Mouse (Mus musculus) testis, adult 2 months (tissue): ENCODE data around the gene Mad1l1.

Experiments
- CTCF ChIP-seq: fragments of 200-500 bp; IDR thresholded peaks from 2 replicates; pipeline ENCODE4 v1.5.1; 2012; ENCODE audit warnings: low read depth, mild to moderate bottlenecking, inconsistent platforms, low read length, moderate library complexity; ENCODE audit not compliant: control insufficient read depth, insufficient read depth, insufficient replicate concordance
- POLR2A ChIP-seq: fragments of 200-500 bp; IDR thresholded peaks from 2 replicates; pipeline ENCODE4 v1.6.1; 2012; ENCODE audit warnings: low read depth, mild to moderate bottlenecking, inconsistent platforms, low read length, moderate library complexity; ENCODE audit not compliant: control insufficient read depth

DNA sequence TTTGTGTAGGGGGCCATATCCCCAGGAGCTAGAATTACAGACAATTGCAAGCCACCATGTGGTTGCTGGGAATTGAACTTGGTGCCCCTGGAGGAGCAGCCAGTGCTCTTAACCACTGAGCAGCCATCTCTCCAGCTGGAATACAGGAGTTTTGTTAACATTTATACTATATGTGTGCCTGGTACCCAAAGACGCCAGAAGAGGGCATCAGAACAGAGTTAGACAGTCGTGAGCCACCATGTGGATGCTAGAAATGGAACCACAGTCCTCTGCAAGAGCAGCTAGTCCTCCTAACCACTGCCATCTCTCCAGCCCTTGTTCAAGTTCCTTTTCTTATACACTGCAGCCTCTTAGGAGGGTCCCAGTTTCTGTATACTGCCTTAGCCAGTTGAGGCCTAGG, 12.3 kb upstream of the Mad1l1 start:
- TF ChIP-seq POLR2A (no peak), CTCF (no peak)
